Mouse (Mus musculus): ENCODE results near the gene Hist1h2ad.

DNA sequence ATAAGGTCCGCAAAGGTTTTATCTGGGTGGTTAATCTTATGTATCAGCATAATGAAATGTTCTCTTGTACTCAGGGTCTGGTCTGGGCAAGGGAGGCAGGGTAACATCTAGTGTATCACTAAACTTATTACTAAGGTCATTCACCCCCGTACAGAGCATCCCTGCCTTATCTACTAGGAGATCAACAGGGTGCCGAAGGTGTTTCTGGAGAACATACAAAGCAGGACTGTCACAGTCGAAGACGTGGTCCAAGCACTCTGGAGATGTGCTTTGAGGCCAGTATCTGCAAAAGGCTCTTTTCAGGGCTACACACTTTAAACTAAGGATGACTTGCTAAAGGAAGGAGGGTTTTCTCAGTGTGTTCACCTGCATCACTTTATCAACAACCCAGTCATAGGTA, 27.5 kb upstream of the Hist1h2ad start:
- TF ChIP-seq GATA1 (IDR thresholded peaks at IDR 0.05; ENCODE audit: low read length) (peak; percentile 67), TAL1 (IDR thresholded peaks at IDR 0.05; ENCODE audit: low read length) (no peak)

Measured in erythroblast, embryonic 14.5 days (primary cell).